Mouse (Mus musculus): Measurements from ENCODE around the gene Nrde2. TPM values are rescaled to one million over a fixed set of nuclear protein-coding genes. Genes with fewer than 3 reads are reported as not detected.
"Not testable (repeated sequence)": the region's sequence is repeated elsewhere in the genome, so short reads cannot be mapped to it uniquely, and the experiment has no call there.

The Nrde2 gene
- polyA plus RNA-seq, 1 experiment from 2014 or later: 15.4 TPM

DNA sequence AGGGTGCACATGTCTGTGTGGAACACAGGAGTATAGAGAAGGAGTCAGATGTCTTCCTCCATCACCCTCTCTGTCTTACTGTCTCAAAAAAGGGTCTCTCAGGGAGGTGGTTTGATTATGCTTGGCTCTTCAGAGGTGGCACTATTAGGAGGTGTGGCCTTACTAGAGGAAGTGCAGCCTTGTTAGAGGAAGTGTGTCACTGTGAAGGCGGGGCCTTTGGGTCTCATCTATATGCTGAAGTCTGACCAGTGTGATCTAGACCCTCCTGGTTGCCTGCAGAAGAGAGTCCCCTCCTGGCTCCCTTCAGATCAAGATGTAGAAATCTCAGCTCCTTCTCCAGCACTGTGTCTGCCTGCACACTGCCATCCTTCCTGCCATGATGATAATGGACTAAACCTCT is 34.7 kb upstream of the Nrde2 start:
- H3K4me1 ChIP-seq: peaks cover 11% of the 10 kb centered on the region; the same call in 1 of the 2 replicates
- H3K9me3 ChIP-seq: no peaks in the 10 kb centered on the region
- no peaks in the 10 kb centered on the region for H3K36me3 ChIP-seq
- no peak overlapping the region for H3K4me3 ChIP-seq
- no peak overlapping the region for H3K27ac ChIP-seq (replicated peaks)
- 0 out of 2 replicates have a peak, but pooled peaks cover 7% of the 10 kb centered on the region for H3K27me3 ChIP-seq
- WGBS: 100% methylated on average over 1 of the region's 1 CpGs
- no peak overlapping the region for H3K4me2 ChIP-seq (replicated peaks)
- no peak for ATAC-seq (ENCODE audit: low FRiP score, low read depth)
- no peak overlapping the region for H3K9ac ChIP-seq (replicated peaks)

DNA sequence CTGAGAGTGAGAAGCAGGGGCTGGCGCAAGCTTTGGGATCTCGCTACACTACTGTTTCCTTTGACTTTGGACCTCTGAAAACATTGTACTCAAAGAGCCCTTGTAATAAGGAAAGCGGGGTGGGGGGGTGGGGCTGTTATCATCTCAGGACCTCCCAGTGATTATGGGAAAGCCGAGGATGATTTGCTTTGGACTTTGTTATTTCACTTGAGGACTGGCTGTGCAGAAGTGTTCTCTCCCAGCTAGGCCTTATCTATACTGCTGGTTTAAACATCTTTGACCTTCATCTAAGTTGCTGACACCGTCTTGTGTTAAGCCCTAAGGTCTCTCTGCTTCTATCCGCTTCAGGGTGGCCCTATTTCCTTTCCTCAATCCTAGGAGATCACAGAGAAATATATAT is 31.3 kb upstream of the Nrde2 start:
- WGBS: 90% methylated on average over 6 of the region's 6 CpGs
- H3K4me1 ChIP-seq: peaks cover 21% of the 10 kb centered on the region
- no peak overlapping the region for H3K9ac ChIP-seq (replicated peaks)
- no peaks in the 10 kb centered on the region for H3K36me3 ChIP-seq
- no peaks in the 10 kb centered on the region for H3K27me3 ChIP-seq
- no peak overlapping the region for H3K4me2 ChIP-seq (replicated peaks)
- no peak for ATAC-seq (ENCODE audit: low FRiP score, low read depth)
- no peak overlapping the region for H3K4me3 ChIP-seq
- no peaks in the 10 kb centered on the region for H3K9me3 ChIP-seq
- no peak overlapping the region for H3K27ac ChIP-seq (replicated peaks)

DNA sequence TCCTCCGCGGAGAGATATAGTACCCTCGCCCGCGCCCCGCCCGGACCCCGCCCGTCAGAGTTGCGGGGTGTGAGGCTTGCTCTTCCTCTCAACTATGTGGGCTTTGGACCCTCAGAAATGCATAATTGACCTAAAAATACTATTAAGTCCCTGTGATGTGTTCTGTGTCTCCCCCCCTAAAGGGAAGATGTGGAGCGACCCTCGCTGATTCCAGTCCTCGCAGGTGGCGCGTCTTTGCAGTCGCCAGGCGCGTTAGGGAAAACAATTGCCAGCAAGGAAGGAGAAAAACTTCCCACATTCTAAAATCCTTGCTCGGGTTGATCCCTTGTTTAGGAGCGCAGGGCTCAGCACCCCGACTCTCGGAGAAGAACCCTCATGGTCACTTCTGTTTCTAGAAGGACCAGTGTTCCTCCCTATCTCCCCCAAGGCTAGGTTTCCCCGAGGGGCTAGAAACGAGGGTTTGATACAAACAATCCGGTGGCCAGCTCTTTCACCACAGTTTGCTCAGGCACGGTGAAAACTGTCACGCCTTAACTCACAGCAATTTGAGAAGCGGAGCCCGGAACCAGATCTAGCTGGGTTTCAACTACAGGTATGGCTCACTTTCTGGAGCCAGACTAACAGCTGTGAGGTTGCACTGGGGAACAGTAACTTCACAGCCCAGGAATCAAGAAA is 28.4 kb upstream of the Nrde2 start:
- Histone ChIP-seq H3K4me3 (peak overlapping the region; percentile 53), H3K4me1 (peaks cover 24% of the 10 kb centered on the region), H3K9me3 (peaks cover 5% of the 10 kb centered on the region; the same call in 1 of the 2 replicates), H3K27me3 (no peaks in the 10 kb centered on the region), H3K36me3 (no peaks in the 10 kb centered on the region), H3K4me2 (replicated peaks) (peak overlapping the region; percentile 81), H3K27ac (replicated peaks) (peak overlapping the region; percentile 98), H3K9ac (replicated peaks) (peak overlapping the region; percentile 72)
- 2% methylated on average over 29 of the region's 29 CpGs for whole genome bisulfite sequencing
- ATAC-seq (ENCODE audit: low FRiP score, low read depth): no peak

DNA sequence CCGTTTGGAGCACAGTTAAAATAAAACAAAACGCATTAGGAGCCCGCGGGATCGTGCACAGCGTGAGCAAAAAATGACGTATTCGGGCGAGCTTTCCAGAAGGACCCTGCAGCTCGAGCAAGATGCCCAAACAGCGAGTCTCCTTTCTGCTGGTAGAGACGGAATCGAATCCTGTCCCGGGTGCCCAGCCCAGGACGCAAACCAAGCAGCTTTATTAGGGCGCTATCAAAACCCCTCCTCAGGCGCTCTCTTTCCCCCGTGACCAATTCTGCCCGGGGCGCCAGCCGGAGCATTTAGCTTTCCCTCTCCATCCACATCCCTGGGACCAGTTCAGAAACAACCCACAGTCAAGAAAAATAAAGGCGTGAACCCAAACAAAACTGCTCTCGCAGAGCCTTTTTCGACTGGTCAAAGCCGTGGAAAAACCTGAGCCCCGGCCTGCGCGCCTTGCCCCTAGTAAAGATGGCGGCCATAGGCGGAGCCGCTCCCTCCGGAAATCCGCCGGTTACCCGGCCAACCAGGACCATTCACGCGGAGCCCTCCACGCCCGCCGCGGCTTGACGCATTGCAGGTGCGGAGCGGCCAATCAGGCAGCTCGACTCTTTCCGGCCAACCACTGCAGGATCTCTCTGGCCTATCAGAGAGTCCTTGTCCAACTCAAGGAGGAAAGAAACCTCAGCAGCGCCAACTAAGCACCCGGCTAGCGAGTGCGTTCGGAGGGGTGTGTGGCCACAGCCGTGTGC is 27.7 kb upstream of the Nrde2 start:
- Histone ChIP-seq H3K36me3 (no peaks in the 10 kb centered on the region), H3K9ac (replicated peaks) (peak overlapping the region; percentile 76), H3K4me1 (peaks cover 22% of the 10 kb centered on the region), H3K27ac (replicated peaks) (peak overlapping the region; percentile 98), H3K27me3 (no peaks in the 10 kb centered on the region), H3K4me2 (replicated peaks) (peak overlapping the region; percentile 81), H3K9me3 (peaks cover 6% of the 10 kb centered on the region; the same call in 1 of the 2 replicates), H3K4me3 (peak overlapping the region; percentile 53)
- WGBS: under 1% methylated on average over 52 of the region's 52 CpGs
- ATAC-seq (ENCODE audit: low FRiP score, low read depth): peak; percentile 100

DNA sequence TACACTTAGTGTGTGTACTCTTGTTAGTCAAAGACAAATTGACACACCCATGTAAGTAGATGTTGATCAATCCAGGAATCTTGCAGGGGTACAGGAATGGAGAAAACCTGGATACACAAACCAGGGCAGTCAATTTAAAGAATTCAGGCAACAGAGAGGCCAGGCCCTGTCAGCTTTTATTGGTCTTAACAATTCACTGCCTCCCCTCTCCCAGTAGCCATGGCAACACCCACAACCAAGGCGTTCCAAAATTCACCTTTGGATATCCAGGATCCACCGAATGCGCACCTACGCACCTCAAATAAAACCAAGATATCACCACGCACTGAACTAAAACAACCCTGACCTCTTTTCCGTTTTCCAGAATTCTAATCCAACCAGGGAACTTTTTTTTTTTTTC is 26.9 kb upstream of the Nrde2 start:
- Histone ChIP-seq H3K4me2 (replicated peaks) (peak overlapping the region; percentile 81), H3K36me3 (no peaks in the 10 kb centered on the region), H3K27me3 (no peaks in the 10 kb centered on the region), H3K4me1 (peaks cover 19% of the 10 kb centered on the region), H3K4me3 (peak overlapping the region; percentile 53), H3K27ac (replicated peaks) (peak overlapping the region; percentile 98), H3K9ac (replicated peaks) (peak overlapping the region; percentile 76), H3K9me3 (peaks cover 6% of the 10 kb centered on the region; the same call in 1 of the 2 replicates)
- 5% methylated on average over 6 of the region's 6 CpGs for WGBS
- ATAC-seq (ENCODE audit: low FRiP score, low read depth): no peak

DNA sequence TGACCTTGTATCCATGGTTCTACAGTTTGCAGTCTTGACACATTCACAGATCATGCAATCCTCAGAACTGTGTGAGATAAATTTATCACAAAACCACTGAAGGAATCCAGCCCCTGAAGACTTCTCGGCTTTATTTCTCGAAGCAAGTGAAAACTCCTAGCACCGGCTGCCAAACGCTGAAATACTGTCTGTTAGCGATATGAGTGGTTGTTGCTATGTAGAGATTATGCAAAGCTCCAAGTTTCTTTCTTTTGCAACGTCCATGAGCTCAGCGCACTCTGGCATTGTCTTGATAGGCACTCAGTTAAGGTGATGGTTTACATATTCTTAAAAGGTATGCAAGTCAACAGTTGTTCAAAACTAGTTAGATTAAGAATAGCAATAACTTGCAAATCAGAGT is 26.4 kb upstream of the Nrde2 start:
- Histone ChIP-seq H3K4me2 (replicated peaks) (0 out of 2 replicates have a peak overlapping the region, but pooled peaks have one; percentile 15), H3K36me3 (no peaks in the 10 kb centered on the region), H3K9ac (replicated peaks) (no peak overlapping the region), H3K4me3 (no peak overlapping the region), H3K27ac (replicated peaks) (0 out of 2 replicates have a peak overlapping the region, but pooled peaks have one; percentile 26), H3K27me3 (no peaks in the 10 kb centered on the region), H3K4me1 (peaks cover 19% of the 10 kb centered on the region), H3K9me3 (peaks cover 6% of the 10 kb centered on the region; the same call in 1 of the 2 replicates)
- no peak for ATAC-seq (ENCODE audit: low FRiP score, low read depth)
- WGBS: 65% methylated on average over 7 of the region's 7 CpGs

DNA sequence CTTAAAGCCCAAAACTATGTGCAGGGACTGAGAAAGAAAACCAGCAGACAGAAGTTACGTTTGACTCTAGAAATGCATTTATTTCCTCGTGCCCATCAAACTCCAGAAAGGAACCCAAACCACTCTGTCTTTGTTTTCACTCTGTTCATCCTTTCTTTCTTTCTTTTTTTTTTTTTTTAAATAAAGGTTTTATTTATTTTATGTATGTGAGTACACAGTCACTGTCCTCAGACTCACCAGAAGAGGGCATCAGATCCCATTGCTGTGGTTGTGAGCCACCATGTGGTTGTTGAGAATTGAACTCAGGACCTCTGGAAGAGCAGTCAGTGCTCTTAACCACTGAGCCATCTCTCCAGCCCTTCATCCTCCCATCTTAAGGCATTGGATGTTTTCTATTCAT is 25.5 kb upstream of the Nrde2 start:
- WGBS: 92% methylated on average over 2 of the region's 2 CpGs
- not testable (repeated sequence) for ATAC-seq (ENCODE audit: low FRiP score, low read depth); H3K27me3 ChIP-seq; H3K9ac ChIP-seq (replicated peaks); H3K36me3 ChIP-seq; H3K27ac ChIP-seq (replicated peaks); H3K4me3 ChIP-seq; H3K4me2 ChIP-seq (replicated peaks); H3K9me3 ChIP-seq
- peaks cover 19% of the 10 kb centered on the region for H3K4me1 ChIP-seq

DNA sequence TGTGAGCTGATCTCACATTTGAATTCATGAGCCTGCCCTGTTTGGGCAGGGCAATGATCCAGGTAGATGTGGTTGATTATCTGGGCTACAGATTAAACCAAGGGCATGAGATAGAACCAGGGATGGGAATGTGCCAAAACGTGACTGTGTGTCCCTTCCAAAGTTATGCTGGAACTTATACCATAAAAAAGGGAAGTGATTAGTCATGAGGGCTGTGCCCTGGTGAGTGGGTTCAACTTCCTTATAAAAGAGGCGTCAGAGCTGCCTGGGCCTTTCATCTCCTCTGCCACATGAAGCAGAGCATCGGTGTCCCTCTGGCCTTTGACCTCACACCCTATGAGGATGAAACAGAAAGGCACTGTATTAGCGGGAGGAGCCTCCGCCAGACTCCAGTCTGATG is 24.5 kb upstream of the Nrde2 start:
- H3K4me1 ChIP-seq: peaks cover 21% of the 10 kb centered on the region
- peaks cover 6% of the 10 kb centered on the region; the same call in 1 of the 2 replicates for H3K9me3 ChIP-seq
- H3K9ac ChIP-seq (replicated peaks): no peak overlapping the region
- no peak overlapping the region for H3K4me2 ChIP-seq (replicated peaks)
- no peak for ATAC-seq (ENCODE audit: low FRiP score, low read depth)
- H3K27me3 ChIP-seq: no peaks in the 10 kb centered on the region
- no peak overlapping the region for H3K4me3 ChIP-seq
- no peaks in the 10 kb centered on the region for H3K36me3 ChIP-seq
- WGBS: 75% methylated on average over 5 of the region's 5 CpGs
- no peak overlapping the region for H3K27ac ChIP-seq (replicated peaks)

DNA sequence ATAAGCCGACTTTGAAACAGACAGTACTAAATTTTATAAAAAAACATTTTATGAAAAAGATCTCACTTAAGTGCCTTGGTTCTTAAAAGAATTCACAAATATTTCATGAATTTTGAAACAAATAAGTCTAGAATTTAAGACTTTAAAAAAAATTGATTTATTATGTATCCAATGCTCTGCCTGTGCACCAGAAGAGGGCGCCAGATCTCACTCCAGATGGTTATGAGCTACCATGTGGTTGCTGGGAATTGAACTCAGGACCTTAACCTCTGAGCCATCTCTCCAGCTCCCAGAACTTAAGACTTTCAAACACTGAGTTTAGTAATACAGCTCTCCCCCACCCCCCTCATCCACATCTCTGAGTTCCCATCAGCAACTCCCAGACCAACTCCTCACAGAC is 23.2 kb upstream of the Nrde2 start:
- no peak for ATAC-seq (ENCODE audit: low FRiP score, low read depth)
- 81% methylated on average over 2 of the region's 2 CpGs for WGBS
- Histone ChIP-seq H3K36me3 (no peaks in the 10 kb centered on the region), H3K4me1 (peaks cover 15% of the 10 kb centered on the region), H3K27me3 (no peaks in the 10 kb centered on the region), H3K27ac (replicated peaks) (no peak overlapping the region), H3K9me3 (peaks cover 6% of the 10 kb centered on the region; the same call in 1 of the 2 replicates), H3K4me3 (no peak overlapping the region), H3K4me2 (replicated peaks) (no peak overlapping the region), H3K9ac (replicated peaks) (no peak overlapping the region)

DNA sequence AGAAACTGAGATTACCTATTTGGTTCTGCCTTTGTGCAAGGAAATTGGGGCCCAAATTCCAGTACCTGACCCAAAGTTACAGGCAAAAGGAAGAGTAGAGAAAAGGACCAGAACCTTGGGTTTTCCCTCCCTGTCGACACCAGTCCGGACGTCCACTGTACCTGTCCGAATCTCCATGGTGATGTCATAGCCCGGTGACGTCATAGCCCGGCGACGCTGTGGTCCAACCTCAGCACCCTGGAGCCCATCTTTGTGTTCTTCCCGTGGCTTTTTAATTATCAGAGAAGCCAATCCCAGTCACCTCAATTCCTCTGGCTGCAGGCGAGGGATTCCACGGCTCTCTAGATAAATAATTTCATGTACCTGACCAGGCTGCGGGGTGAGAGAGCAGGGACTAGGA is 21.3 kb upstream of the Nrde2 start:
- Histone ChIP-seq H3K9ac (replicated peaks) (no peak overlapping the region), H3K27ac (replicated peaks) (no peak overlapping the region), H3K4me3 (no peak overlapping the region), H3K27me3 (no peaks in the 10 kb centered on the region), H3K4me2 (replicated peaks) (no peak overlapping the region), H3K9me3 (peaks cover 6% of the 10 kb centered on the region; the same call in 1 of the 2 replicates), H3K36me3 (no peaks in the 10 kb centered on the region), H3K4me1 (peaks cover 11% of the 10 kb centered on the region)
- 93% methylated on average over 13 of the region's 13 CpGs for WGBS
- no peak for ATAC-seq (ENCODE audit: low FRiP score, low read depth)

DNA sequence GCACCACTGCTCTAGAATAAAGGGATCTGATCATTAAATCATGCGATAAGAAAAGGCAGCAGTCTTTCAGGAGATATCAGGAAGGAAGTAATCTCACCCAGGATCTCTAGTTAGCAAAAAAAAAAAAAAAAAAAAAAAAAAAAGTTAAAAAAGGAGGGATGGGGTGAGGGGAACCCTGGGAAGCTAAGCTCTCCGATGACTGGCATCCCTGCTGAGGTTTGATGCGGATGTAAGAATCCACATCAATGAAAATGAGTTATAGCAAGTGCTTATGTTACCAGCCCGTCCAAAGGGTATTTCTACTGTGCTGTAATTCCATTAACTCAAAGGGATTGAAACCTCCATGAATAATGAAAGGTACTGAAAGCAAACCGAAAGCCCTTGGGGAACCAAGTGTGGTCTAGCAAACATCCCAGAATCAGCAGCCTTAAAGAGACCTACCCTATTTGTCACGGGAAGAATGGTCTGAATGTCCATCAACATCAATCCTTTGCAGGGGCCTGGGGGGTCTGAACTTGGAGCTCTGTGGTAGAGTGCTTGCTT is 19.5 kb upstream of the Nrde2 start:
- H3K27ac ChIP-seq (replicated peaks): no peak overlapping the region
- WGBS: 32% methylated on average over 6 of the region's 6 CpGs
- no peak overlapping the region for H3K9ac ChIP-seq (replicated peaks)

DNA sequence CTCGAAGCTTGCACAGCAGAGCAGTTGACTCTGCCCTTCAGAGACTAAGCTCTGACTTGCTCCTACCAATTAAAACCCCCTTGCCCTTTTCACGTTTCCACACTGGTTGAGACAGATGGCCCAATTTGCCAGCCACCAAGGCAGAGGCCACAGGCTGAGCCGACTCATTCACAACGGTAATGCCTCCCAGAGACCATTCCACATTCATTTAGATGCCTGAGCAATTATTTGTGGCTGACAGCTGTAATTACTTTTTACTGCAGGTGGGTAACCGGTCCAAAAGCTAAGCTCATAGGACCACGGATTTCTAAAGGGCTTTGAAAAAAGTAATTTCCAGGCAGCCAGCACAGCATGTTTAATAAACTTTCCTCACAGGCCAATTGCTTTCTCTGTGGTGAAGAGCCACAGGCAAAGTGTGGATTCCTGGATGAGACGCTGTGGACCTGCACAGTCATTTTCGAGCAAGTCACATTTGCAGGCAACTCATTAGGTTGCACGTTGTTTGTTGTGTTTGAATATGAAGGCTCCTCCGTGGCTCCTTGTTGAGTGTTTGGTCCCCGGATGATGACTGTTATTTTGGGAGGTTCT is 17.1 kb upstream of the Nrde2 start:
- peaks cover 8% of the 10 kb centered on the region for H3K4me1 ChIP-seq
- no peaks in the 10 kb centered on the region for H3K27me3 ChIP-seq
- H3K9ac ChIP-seq (replicated peaks): no peak overlapping the region
- H3K9me3 ChIP-seq: no peaks in the 10 kb centered on the region
- ATAC-seq (ENCODE audit: low FRiP score, low read depth): 0 out of 2 replicates have a peak, but pooled peaks have one; percentile 23
- H3K4me2 ChIP-seq (replicated peaks): no peak overlapping the region
- H3K27ac ChIP-seq (replicated peaks): peak overlapping the region; percentile 8
- no peak overlapping the region for H3K4me3 ChIP-seq
- WGBS: 59% methylated on average over 11 of the region's 11 CpGs
- H3K36me3 ChIP-seq: no peaks in the 10 kb centered on the region

More for the DNA sequence above, 19.5 kb upstream of the Nrde2 start:
- Histone ChIP-seq H3K4me2 (replicated peaks) (no peak overlapping the region), H3K27me3 (no peaks in the 10 kb centered on the region), H3K4me1 (peaks cover 8% of the 10 kb centered on the region), H3K36me3 (no peaks in the 10 kb centered on the region), H3K9me3 (peaks cover 3% of the 10 kb centered on the region; the same call in 1 of the 2 replicates), H3K4me3 (no peak overlapping the region)
- ATAC-seq (ENCODE audit: low FRiP score, low read depth): no peak
